Mouse (Mus musculus) kidney, postnatal 25 days (tissue): Measurements from ENCODE around the gene Lexm.
A peak's percentile ranks its signal among the peaks of the same experiment; 100 is the strongest.

ENCODE experiments used
- DNase-seq, 2 experiments: peaks; one replicate each; pipeline ENCODE4 v3.0.0; 2021; ENCODE audit warnings: mixed read lengths in 2 of 2

Gene Lexm

GRCm38 (mm10) chr4:106581176-106581864 lies 35.7 kb downstream of the Lexm start:
- no peak for DNase-seq

DNA sequence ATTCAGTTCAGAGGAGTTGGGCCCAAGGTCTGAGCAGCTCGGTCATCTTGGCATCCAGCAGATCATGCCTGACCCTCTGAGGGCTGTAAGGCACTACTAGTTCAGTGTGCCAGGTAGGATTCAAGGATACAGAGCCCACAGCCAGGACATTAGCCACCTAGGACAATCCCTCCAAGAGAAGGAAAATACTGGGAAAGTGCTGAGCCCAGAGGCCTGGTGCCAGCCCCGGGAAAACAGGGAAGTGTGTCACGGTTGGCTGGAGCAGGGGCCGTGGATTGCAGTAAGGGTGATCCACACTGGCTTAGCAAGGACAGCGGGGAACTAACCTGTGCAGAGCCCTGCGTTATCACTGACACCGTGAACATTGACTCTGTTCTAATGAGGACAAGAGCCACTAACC lies 39.5 kb downstream of the Lexm start:
- DNase-seq, result peak; percentile 61 to 83

GRCm38 (mm10) chr4:106575022-106575421 lies 42.0 kb downstream of the Lexm start:
- DNase-seq, result no peak

- DNase-seq, result no peak
Measured at GRCm38 (mm10) chr4:106571081-106571724, 45.8 kb downstream of the Lexm start.

DNA sequence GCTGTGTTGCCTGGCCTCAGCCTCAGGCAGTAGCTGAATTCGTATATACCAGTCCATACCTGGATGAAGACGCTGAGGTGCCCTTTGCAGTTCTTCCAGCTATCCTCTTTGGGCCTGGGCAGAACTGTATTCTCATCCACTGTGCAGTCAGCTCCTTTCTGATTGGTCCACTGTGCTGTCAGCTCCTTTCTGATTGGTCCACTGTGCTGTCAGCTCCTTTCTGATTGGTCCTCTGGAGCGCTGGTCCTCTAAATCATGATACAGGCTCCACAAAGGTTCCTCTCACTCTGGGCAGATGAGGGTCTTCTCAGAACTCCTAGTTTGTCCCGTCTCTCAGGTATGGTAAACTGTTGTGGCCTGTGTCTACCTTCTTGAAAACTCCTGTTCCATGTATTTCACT lies 47.4 kb downstream of the Lexm start:
- peak in 1 of 2 experiments; percentile 55 for DNase-seq

DNA sequence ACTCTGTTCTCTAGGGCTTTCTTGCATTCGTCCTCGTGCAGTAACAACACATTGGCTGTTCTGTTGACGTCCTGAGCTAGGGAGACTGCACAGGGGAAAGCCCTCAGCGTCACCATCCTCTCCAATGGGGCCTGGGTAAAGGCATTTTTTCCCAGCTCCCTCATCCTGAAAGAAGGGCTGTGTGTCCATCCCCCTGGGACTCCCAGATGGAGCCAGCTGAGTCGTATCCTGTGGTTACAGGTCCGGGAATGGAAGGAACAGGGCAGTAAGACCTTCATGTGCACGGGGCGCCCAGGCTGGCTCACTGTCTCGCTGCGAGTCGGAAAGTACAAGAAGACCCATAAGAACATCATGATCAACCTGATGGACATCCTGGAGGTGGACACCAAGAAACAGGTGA lies 52.9 kb downstream of the Lexm start:
- no peak for DNase-seq

DNA sequence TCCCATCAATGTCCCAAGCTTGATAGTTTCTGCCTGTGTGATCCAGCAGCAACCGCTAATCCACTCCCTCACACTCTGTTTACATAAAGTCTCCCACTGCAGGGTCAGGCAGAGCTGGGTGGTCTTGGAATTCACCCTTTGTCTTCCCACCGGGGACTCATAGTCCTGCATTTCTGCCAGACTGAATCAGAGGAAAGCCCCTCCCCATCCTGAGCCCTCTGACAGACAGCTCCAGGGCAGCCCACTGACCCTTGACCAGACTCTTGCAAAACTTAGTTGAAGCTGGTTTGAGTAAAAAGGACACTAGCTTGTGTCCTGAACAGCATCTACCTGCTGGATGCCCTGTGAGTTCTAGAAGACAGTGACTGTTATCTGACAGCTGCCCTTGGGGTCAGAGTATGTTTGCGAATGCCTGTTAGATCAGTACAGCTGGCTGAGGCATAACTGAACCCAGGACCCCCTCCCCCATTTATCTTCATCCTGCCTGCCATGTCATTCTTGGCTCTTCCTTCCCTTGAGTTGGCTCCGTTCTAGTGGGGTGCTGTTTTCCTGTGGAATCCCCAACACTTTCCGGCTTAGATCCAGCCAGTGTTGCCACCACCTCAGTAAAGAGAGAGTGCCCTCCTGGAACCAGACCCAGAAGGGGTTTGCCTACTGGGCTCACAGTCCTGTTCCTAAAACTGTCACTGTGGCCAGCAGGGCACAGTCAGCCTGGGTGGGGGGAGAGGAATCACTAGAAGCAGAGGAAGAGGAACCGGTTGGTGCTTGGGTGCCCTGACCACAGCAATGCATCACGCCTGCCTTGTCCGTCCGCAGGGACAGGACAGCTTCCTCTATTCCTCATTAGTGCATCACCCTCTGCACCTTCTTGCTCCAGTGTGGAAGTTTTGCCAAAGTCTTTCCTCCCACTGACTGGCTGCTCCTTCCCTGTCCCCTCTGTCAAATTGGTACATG lies 53.9 kb downstream of the Lexm start:
- DNase-seq, result peak; percentile 64 to 81

DNA sequence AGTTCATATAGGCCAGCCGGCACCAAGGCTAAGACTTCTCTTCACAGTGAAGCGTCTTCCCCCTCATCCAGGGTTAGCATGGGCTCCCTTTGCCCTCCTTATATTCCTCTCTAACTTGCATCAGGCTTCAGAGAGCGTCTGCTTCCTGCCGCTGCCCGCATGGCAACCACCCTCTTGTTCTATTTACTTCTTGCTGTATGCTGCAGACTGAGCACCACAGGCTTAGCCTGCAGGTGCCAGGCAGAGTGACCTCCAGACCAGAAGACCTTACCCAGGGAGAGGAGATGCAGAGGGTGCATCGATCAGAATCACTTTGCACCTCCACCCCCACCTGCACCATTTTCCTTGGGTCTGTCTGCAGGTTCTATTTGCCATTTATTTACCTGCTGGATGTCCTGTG lies 55.0 kb downstream of the Lexm start:
- DNase-seq, result no peak

GRCm38 (mm10) chr4:106560846-106561781 lies 55.9 kb downstream of the Lexm start, which contains the start of gene Dhcr24:
Dhcr24 (plus strand) TSS chr4:106561038.
- peak; percentile 95 to 98 for DNase-seq

DNA sequence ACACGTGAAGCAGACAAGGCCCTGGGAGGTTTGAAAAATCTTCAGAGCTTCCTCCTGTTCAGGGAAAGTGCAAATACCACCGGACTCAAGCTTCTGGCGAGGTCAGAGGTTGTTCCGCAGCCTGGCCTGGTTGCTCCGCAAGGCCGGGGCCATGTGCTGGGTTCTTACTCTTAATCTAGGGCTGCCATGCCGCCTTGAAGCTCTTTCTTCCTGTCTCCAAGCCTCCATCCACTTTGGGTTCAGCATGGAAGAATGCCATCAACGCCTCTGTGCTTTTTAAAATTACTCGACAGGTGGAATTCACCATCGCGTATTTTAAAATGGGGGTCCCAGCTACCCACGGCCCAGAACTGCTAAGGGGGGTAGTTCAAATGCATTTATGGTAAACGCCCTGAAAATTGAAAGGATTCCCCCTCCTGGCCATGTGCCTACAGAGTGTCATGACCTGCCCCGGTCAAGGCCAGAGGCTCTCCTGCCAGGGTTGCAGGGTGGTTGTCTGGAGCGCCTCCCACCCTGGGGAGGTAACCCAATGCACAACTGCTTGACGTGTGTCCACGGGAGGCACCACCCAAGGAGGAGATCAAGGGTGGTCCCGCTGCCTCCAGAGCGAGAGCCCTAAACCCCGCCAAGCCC lies 56.7 kb downstream of the Lexm start:
- DNase-seq, result peak; percentile 55 to 82

GRCm38 (mm10) chr4:106559343-106560212 lies 57.5 kb downstream of the Lexm start:
- DNase-seq, result no peak

- no peak for DNase-seq
Measured at GRCm38 (mm10) chr4:106557978-106558377, 59.1 kb downstream of the Lexm start.

- DNase-seq, result no peak
Measured at GRCm38 (mm10) chr4:106557262-106557661, 59.8 kb downstream of the Lexm start.

GRCm38 (mm10) chr4:106550516-106551166 lies 66.4 kb downstream of the Lexm start:
- DNase-seq, result no peak

GRCm38 (mm10) chr4:106548113-106548512 lies 68.9 kb downstream of the Lexm start:
- DNase-seq, result no peak

DNA sequence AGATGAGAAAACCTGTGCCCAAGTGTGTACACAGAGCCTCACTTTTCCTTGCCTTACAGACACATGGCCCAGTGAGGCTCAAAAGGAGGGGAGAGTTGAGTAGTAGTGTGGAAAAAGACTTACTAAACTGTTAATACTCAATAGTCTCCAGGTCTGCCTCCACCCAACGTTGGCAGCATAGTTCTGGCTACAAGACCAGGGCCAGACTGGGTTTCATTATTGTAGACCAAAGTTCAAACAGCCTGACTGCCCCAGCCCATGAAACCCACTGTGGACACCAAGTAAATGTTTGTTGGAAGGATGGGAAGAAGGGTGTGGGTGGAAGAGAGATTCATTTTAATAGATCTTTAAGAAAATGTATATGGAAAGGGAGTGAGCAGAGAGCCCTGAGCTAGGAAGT lies 70.1 kb downstream of the Lexm start:
- no peak for DNase-seq

DNA sequence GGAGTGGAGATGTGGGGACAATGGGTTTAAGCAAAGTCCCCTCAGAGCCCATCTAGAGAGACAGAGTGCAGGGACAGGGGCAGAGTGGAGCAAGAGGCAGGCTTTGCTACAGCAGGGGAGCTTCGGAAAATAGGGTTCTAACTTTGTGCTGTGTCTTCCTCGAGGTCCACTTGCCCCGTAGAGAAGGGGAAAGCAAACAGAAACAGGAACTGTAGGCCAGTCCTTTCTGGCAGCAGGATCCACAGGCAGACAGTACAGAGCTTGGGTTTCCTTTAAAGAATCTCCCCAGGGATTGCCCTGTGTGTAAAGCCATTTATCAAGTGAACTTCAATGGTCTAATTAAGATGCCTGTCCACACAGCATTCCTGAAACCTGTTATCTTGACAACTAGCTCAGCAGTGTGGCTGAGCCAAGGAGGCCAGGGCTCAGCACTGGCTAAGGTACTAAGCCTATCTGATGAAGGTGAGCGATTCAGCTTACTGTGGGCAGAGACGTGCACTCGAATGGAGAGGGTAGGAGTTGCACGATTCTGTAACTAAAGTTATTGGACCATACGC lies 71.1 kb downstream of the Lexm start:
- DNase-seq, result no peak

GRCm38 (mm10) chr4:106542211-106542610 lies 74.8 kb downstream of the Lexm start:
- DNase-seq, result peak; percentile 61 to 81

- peak in 1 of 2 experiments; percentile 40 for DNase-seq
Measured at GRCm38 (mm10) chr4:106541491-106541890, 75.5 kb downstream of the Lexm start.
